Mouse (Mus musculus): ENCODE results near the gene Hoxb3. TPM values are rescaled to one million over a fixed set of nuclear protein-coding genes. Genes with fewer than 3 reads are reported as not detected.

The Hoxb3 gene
- polyA plus RNA-seq, 1 experiment from 2014 or later, result 1.3 TPM

GRCm38 (mm10) chr11:96344061-96344877, 21.1 kb downstream of the Hoxb3 start:
- DNase-seq (ENCODE audit: low spot score) (no peak), ATAC-seq (replicated peaks; ENCODE audit: low FRiP score) (no peak)
- Histone ChIP-seq H3K36me3 (ENCODE audit: control insufficient read depth, insufficient read depth, low read length) (no peaks in the 10 kb centered on the region), H3K4me1 (replicated peaks; ENCODE audit: control insufficient read depth, insufficient read depth, low read length) (peaks cover 14% of the 10 kb centered on the region), H3K4me2 (peak overlapping the region; percentile 62), H3K4me3 (ENCODE audit: low read depth, low read length) (no peak overlapping the region; the same call in 1 of the 2 replicates), H3K27me3 (replicated peaks; ENCODE audit: control insufficient read depth, insufficient read depth, low read length) (peaks cover 95% of the 10 kb centered on the region), H3K9me3 (ENCODE audit: control insufficient read depth, low read length) (no peaks in the 10 kb centered on the region), H3K27ac (ENCODE audit: low read depth, low read length) (peak overlapping the region; percentile 61), H3K9ac (ENCODE audit: low read depth, low read length) (no peak overlapping the region; the same call in 1 of the 2 replicates)
- 22% methylated on average over 40 of the region's 40 CpGs for WGBS

- peak overlapping the region; percentile 62 for H3K4me2 ChIP-seq
- no peak overlapping the region for H3K4me3 ChIP-seq (ENCODE audit: low read depth, low read length)
- H3K9ac ChIP-seq (ENCODE audit: low read depth, low read length), result no peak overlapping the region
- H3K27me3 ChIP-seq (replicated peaks; ENCODE audit: control insufficient read depth, insufficient read depth, low read length), result peaks cover 95% of the 10 kb centered on the region
- no peaks in the 10 kb centered on the region for H3K9me3 ChIP-seq (ENCODE audit: control insufficient read depth, low read length)
- ATAC-seq (replicated peaks; ENCODE audit: low FRiP score) (no peak), DNase-seq (ENCODE audit: low spot score) (no peak)
- H3K4me1 ChIP-seq (replicated peaks; ENCODE audit: control insufficient read depth, insufficient read depth, low read length), result peaks cover 14% of the 10 kb centered on the region
- WGBS, result 41% methylated on average over 6 of the region's 6 CpGs
- H3K36me3 ChIP-seq (ENCODE audit: control insufficient read depth, insufficient read depth, low read length), result no peaks in the 10 kb centered on the region
- H3K27ac ChIP-seq (ENCODE audit: low read depth, low read length), result peak overlapping the region; percentile 61
Measured at GRCm38 (mm10) chr11:96344878-96345159, 21.7 kb downstream of the Hoxb3 start.

GRCm38 (mm10) chr11:96345220-96345892, 22.2 kb downstream of the Hoxb3 start:
- H3K27me3 ChIP-seq (replicated peaks; ENCODE audit: control insufficient read depth, insufficient read depth, low read length), result peaks cover 94% of the 10 kb centered on the region
- peak overlapping the region; percentile 62 for H3K4me2 ChIP-seq
- ATAC-seq (replicated peaks; ENCODE audit: low FRiP score) (no peak), DNase-seq (ENCODE audit: low spot score) (no peak)
- H3K36me3 ChIP-seq (ENCODE audit: control insufficient read depth, insufficient read depth, low read length), result no peaks in the 10 kb centered on the region
- H3K4me1 ChIP-seq (replicated peaks; ENCODE audit: control insufficient read depth, insufficient read depth, low read length), result peaks cover 11% of the 10 kb centered on the region
- H3K27ac ChIP-seq (ENCODE audit: low read depth, low read length), result peak overlapping the region; percentile 61
- no peaks in the 10 kb centered on the region for H3K9me3 ChIP-seq (ENCODE audit: control insufficient read depth, low read length)
- WGBS, result 8% methylated on average over 42 of the region's 56 CpGs
- peak overlapping the region; percentile 36 for H3K4me3 ChIP-seq (ENCODE audit: low read depth, low read length)
- H3K9ac ChIP-seq (ENCODE audit: low read depth, low read length), result peak overlapping the region; percentile 4

GRCm38 (mm10) chr11:96345893-96346806, 23.0 kb downstream of the Hoxb3 start:
- DNase-seq (ENCODE audit: low spot score) (no peak), ATAC-seq (replicated peaks; ENCODE audit: low FRiP score) (no peak)
- Histone ChIP-seq H3K4me2 (peak overlapping the region; percentile 62), H3K9me3 (ENCODE audit: control insufficient read depth, low read length) (no peaks in the 10 kb centered on the region), H3K27me3 (replicated peaks; ENCODE audit: control insufficient read depth, insufficient read depth, low read length) (peaks cover 94% of the 10 kb centered on the region), H3K27ac (ENCODE audit: low read depth, low read length) (peak overlapping the region; percentile 8; the same call in 1 of the 2 replicates), H3K9ac (ENCODE audit: low read depth, low read length) (peak overlapping the region; percentile 4), H3K4me1 (replicated peaks; ENCODE audit: control insufficient read depth, insufficient read depth, low read length) (peaks cover 11% of the 10 kb centered on the region), H3K36me3 (ENCODE audit: control insufficient read depth, insufficient read depth, low read length) (no peaks in the 10 kb centered on the region), H3K4me3 (ENCODE audit: low read depth, low read length) (peak overlapping the region; percentile 36)
- WGBS, result 9% methylated on average over 45 of the region's 45 CpGs

GRCm38 (mm10) chr11:96346916-96347520, 23.9 kb downstream of the Hoxb3 start:
- Histone ChIP-seq H3K36me3 (ENCODE audit: control insufficient read depth, insufficient read depth, low read length) (no peaks in the 10 kb centered on the region), H3K9ac (ENCODE audit: low read depth, low read length) (no peak overlapping the region), H3K4me2 (no peak overlapping the region), H3K9me3 (ENCODE audit: control insufficient read depth, low read length) (no peaks in the 10 kb centered on the region), H3K4me3 (ENCODE audit: low read depth, low read length) (no peak overlapping the region), H3K4me1 (replicated peaks; ENCODE audit: control insufficient read depth, insufficient read depth, low read length) (peaks cover 11% of the 10 kb centered on the region), H3K27ac (ENCODE audit: low read depth, low read length) (no peak overlapping the region), H3K27me3 (replicated peaks; ENCODE audit: control insufficient read depth, insufficient read depth, low read length) (peaks cover 94% of the 10 kb centered on the region)
- DNase-seq (ENCODE audit: low spot score), result no peak
- WGBS, result 50% methylated on average over 5 of the region's 5 CpGs
- no peak for ATAC-seq (replicated peaks; ENCODE audit: low FRiP score)

GRCm38 (mm10) chr11:96347717-96348116, 24.6 kb downstream of the Hoxb3 start:
- Histone ChIP-seq H3K4me2 (peak overlapping the region; percentile 45), H3K27ac (ENCODE audit: low read depth, low read length) (peak overlapping the region; percentile 60; the same call in 1 of the 2 replicates), H3K4me3 (ENCODE audit: low read depth, low read length) (no peak overlapping the region), H3K36me3 (ENCODE audit: control insufficient read depth, insufficient read depth, low read length) (no peaks in the 10 kb centered on the region), H3K4me1 (replicated peaks; ENCODE audit: control insufficient read depth, insufficient read depth, low read length) (peaks cover 9% of the 10 kb centered on the region), H3K9ac (ENCODE audit: low read depth, low read length) (no peak overlapping the region), H3K9me3 (ENCODE audit: control insufficient read depth, low read length) (no peaks in the 10 kb centered on the region), H3K27me3 (replicated peaks; ENCODE audit: control insufficient read depth, insufficient read depth, low read length) (peaks cover 94% of the 10 kb centered on the region)
- ATAC-seq (replicated peaks; ENCODE audit: low FRiP score) (no peak), DNase-seq (ENCODE audit: low spot score) (no peak)
- 28% methylated on average over 4 of the region's 4 CpGs for WGBS

- Histone ChIP-seq H3K9me3 (ENCODE audit: control insufficient read depth, low read length) (no peaks in the 10 kb centered on the region), H3K9ac (ENCODE audit: low read depth, low read length) (no peak overlapping the region), H3K4me3 (ENCODE audit: low read depth, low read length) (no peak overlapping the region), H3K4me1 (replicated peaks; ENCODE audit: control insufficient read depth, insufficient read depth, low read length) (peaks cover 9% of the 10 kb centered on the region), H3K36me3 (ENCODE audit: control insufficient read depth, insufficient read depth, low read length) (no peaks in the 10 kb centered on the region), H3K27me3 (replicated peaks; ENCODE audit: control insufficient read depth, insufficient read depth, low read length) (peaks cover 94% of the 10 kb centered on the region), H3K27ac (ENCODE audit: low read depth, low read length) (peak overlapping the region; percentile 60; the same call in 1 of the 2 replicates), H3K4me2 (peak overlapping the region; percentile 45)
- ATAC-seq (replicated peaks; ENCODE audit: low FRiP score), result no peak
- WGBS, result 16% methylated on average over 21 of the region's 21 CpGs
- no peak for DNase-seq (ENCODE audit: low spot score)
Measured at GRCm38 (mm10) chr11:96348141-96348928, 25.2 kb downstream of the Hoxb3 start.
